Mouse (Mus musculus): ENCODE measurements around the gene Ffar1. TPM values are rescaled to one million over a fixed set of nuclear protein-coding genes. Genes with fewer than 3 reads are reported as not detected.
"Not testable (repeated sequence)": the region's sequence is repeated elsewhere in the genome, so short reads cannot be mapped to it uniquely, and the experiment has no call there.

The Ffar1 gene
- total and polyA plus RNA-seq, 3 experiments, result 0.20 TPM; not detected in 2

- no peaks in the 10 kb centered on the region for H3K79me2 ChIP-seq (replicated peaks; ENCODE audit: control insufficient read depth, insufficient read depth, low read length)
- intact Hi-C loops (cut with DNase I), result no loop called here
Measured at GRCm38 (mm10) chr7:30837277-30837676, 24.1 kb downstream of the Ffar1 start.

GRCm38 (mm10) chr7:30832684-30833083, 28.7 kb downstream of the Ffar1 start:
- H3K4me1 ChIP-seq (ENCODE audit: control insufficient read depth, insufficient read depth, low read length); H3K79me2 ChIP-seq (replicated peaks; ENCODE audit: control insufficient read depth, insufficient read depth, low read length); H3K27ac ChIP-seq; H3K9ac ChIP-seq (ENCODE audit: low read depth, low read length); DNase-seq; H3K36me3 ChIP-seq (ENCODE audit: control insufficient read depth, insufficient read depth, low read length); H3K27me3 ChIP-seq (ENCODE audit: control insufficient read depth, insufficient read depth, low read length); intact Hi-C loops (cut with DNase I); H3K4me3 ChIP-seq: not testable (repeated sequence)
- WGBS, result 19% methylated on average over 7 of the region's 11 CpGs

More at GRCm38 (mm10) chr7:30837277-30837676, 24.1 kb downstream of the Ffar1 start:
- Histone ChIP-seq H3K36me3 (ENCODE audit: control insufficient read depth, insufficient read depth, low read length) (no peaks in the 10 kb centered on the region), H3K4me3 (no peak overlapping the region), H3K4me1 (ENCODE audit: control insufficient read depth, insufficient read depth, low read length) (no peaks in the 10 kb centered on the region), H3K27ac (no peak overlapping the region), H3K27me3 (ENCODE audit: control insufficient read depth, insufficient read depth, low read length) (0 out of 2 replicates have a peak, but pooled peaks cover 1% of the 10 kb centered on the region), H3K9ac (ENCODE audit: low read depth, low read length) (no peak overlapping the region)
- no peak for DNase-seq
- TF ChIP-seq EP300 (IDR thresholded peaks at IDR 0.05; ENCODE audit: insufficient read depth, low read depth, low read length) (no peak), CTCF (IDR thresholded peaks at IDR 0.05) (no peak), POLR2A (IDR thresholded peaks at IDR 0.05; ENCODE audit: insufficient read depth, low read depth, low read length) (no peak)

DNA sequence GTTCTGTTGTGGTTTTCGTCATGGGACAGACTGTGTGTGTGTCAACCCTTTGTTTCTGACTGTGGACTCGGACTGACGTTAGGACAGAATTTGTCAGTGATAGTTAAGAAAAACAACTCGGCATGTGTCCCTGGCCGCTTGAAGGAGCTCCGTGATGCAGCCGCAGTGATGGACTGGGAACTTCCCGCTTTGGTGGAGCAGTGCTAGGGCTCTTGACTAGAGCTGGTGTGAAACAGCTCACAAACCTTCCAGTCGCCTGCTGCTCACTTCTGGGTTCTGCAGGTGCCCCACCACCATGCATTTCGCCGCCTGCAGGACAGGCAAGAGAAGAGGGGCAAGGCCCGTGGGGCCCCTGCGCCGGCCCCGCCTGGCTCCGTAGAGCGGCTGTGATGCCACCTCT, 29.1 kb downstream of the Ffar1 start:
- WGBS, result 48% methylated on average over 17 of the region's 17 CpGs
- H3K36me3 ChIP-seq (ENCODE audit: control insufficient read depth, insufficient read depth, low read length), result no peaks in the 10 kb centered on the region
- H3K27ac ChIP-seq, result no peak overlapping the region
- no peaks in the 10 kb centered on the region for H3K4me1 ChIP-seq (ENCODE audit: control insufficient read depth, insufficient read depth, low read length)
- intact Hi-C loops (cut with DNase I), result no loop called here
- H3K4me3 ChIP-seq, result no peak overlapping the region
- no peak overlapping the region for H3K9ac ChIP-seq (ENCODE audit: low read depth, low read length)
- no peak for DNase-seq
- TF ChIP-seq CTCF (IDR thresholded peaks at IDR 0.05) (no peak), EP300 (IDR thresholded peaks at IDR 0.05; ENCODE audit: insufficient read depth, low read depth, low read length) (no peak), POLR2A (IDR thresholded peaks at IDR 0.05; ENCODE audit: insufficient read depth, low read depth, low read length) (no peak)
- no peaks in the 10 kb centered on the region for H3K27me3 ChIP-seq (ENCODE audit: control insufficient read depth, insufficient read depth, low read length)
- no peaks in the 10 kb centered on the region for H3K79me2 ChIP-seq (replicated peaks; ENCODE audit: control insufficient read depth, insufficient read depth, low read length)

DNA sequence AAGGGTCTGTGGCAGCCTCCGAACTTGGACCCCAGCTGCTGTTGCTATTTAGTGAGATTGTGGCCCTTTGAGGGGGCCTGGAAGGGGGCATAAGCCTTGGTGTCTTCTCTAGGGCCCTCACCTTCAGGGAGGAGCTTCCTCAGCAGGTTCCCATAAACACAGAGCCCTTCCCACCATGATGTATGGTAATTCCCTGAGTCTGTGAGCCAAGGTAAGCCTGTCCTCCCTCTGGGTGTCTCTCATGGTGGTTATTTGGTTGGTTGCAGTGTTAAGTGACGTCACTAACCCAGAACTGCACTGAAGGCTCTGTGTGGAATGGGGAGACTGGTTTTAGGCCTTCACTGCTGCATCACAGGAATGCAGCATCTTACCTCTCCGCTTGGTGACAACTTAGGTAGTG, 31.9 kb downstream of the Ffar1 start:
- no peaks in the 10 kb centered on the region for H3K79me2 ChIP-seq (replicated peaks; ENCODE audit: control insufficient read depth, insufficient read depth, low read length)
- H3K36me3 ChIP-seq (ENCODE audit: control insufficient read depth, insufficient read depth, low read length), result no peaks in the 10 kb centered on the region
- intact Hi-C loops (cut with DNase I), result no loop called here
- no peak overlapping the region for H3K27ac ChIP-seq
- WGBS, result 64% methylated on average over 3 of the region's 3 CpGs
- no peaks in the 10 kb centered on the region for H3K4me1 ChIP-seq (ENCODE audit: control insufficient read depth, insufficient read depth, low read length)
- H3K27me3 ChIP-seq (ENCODE audit: control insufficient read depth, insufficient read depth, low read length), result no peaks in the 10 kb centered on the region
- DNase-seq, result no peak
- TF ChIP-seq POLR2A (IDR thresholded peaks at IDR 0.05; ENCODE audit: insufficient read depth, low read depth, low read length) (no peak), EP300 (IDR thresholded peaks at IDR 0.05; ENCODE audit: insufficient read depth, low read depth, low read length) (no peak), CTCF (IDR thresholded peaks at IDR 0.05) (no peak)
- no peak overlapping the region for H3K9ac ChIP-seq (ENCODE audit: low read depth, low read length)
- H3K4me3 ChIP-seq, result no peak overlapping the region

DNA sequence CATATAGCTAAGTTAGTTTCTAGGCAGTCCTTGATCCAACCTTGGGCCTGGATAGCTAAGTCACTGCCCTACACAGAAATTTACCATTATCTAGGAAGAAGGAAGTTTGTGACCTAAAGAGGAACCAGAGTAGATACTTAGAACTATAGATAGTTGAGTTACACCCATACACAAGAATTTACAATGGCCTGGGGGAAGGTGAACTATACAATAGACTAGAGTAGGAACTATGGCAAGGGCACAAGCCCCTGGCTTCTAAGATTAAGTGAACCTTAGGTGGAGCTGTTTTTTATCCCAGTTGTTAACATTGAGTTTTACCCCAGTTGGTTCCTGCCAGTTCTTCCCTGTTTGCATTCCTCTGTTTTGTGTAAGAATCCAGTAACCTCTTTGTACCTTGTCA, 32.5 kb downstream of the Ffar1 start:
- H3K27ac ChIP-seq; H3K9ac ChIP-seq (ENCODE audit: low read depth, low read length); H3K79me2 ChIP-seq (replicated peaks; ENCODE audit: control insufficient read depth, insufficient read depth, low read length); intact Hi-C loops (cut with DNase I); H3K4me3 ChIP-seq; DNase-seq; H3K4me1 ChIP-seq (ENCODE audit: control insufficient read depth, insufficient read depth, low read length); H3K36me3 ChIP-seq (ENCODE audit: control insufficient read depth, insufficient read depth, low read length); H3K27me3 ChIP-seq (ENCODE audit: control insufficient read depth, insufficient read depth, low read length): not testable (repeated sequence)

GRCm38 (mm10) chr7:30826660-30827059, 34.7 kb downstream of the Ffar1 start:
- H3K27ac ChIP-seq, result no peak overlapping the region
- H3K36me3 ChIP-seq (ENCODE audit: control insufficient read depth, insufficient read depth, low read length), result no peaks in the 10 kb centered on the region
- no peak for TF ChIP-seq CTCF (IDR thresholded peaks at IDR 0.05)
- TF ChIP-seq EP300 (IDR thresholded peaks at IDR 0.05; ENCODE audit: insufficient read depth, low read depth, low read length), result no peak
- no peak for TF ChIP-seq POLR2A (IDR thresholded peaks at IDR 0.05; ENCODE audit: insufficient read depth, low read depth, low read length)
- no peaks in the 10 kb centered on the region for H3K79me2 ChIP-seq (replicated peaks; ENCODE audit: control insufficient read depth, insufficient read depth, low read length)
- no peaks in the 10 kb centered on the region; the same call in 1 of the 2 replicates for H3K27me3 ChIP-seq (ENCODE audit: control insufficient read depth, insufficient read depth, low read length)
- H3K9ac ChIP-seq (ENCODE audit: low read depth, low read length), result no peak overlapping the region
- H3K4me1 ChIP-seq (ENCODE audit: control insufficient read depth, insufficient read depth, low read length), result no peaks in the 10 kb centered on the region
- no peak for DNase-seq
- intact Hi-C loops (cut with DNase I), result no loop called here
- 82% methylated on average over 10 of the region's 10 CpGs for WGBS
- H3K4me3 ChIP-seq, result no peak overlapping the region

DNA sequence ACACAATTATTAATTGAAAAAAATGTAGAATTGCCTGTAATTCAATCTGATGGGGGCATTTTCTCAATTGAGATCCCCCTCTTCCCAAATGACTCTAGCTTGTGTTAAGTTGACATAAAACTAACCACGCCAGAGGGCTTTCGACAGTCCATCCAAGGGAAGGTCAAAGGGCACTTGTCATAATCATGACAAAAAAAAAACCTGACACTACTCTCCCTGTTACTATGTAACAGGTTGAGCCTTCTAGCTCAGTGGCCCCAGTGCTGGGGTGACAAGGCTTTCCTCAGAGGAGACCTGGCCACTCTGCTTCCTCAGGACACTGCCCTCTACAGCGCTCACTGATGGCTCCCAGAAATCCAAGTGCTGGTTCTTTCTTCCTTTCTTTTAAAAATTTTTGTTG, 37.1 kb downstream of the Ffar1 start:
- 85% methylated on average over 3 of the region's 3 CpGs for WGBS
- Histone ChIP-seq H3K9ac (ENCODE audit: low read depth, low read length) (no peak overlapping the region), H3K4me3 (no peak overlapping the region), H3K27ac (no peak overlapping the region), H3K79me2 (replicated peaks; ENCODE audit: control insufficient read depth, insufficient read depth, low read length) (no peaks in the 10 kb centered on the region), H3K36me3 (ENCODE audit: control insufficient read depth, insufficient read depth, low read length) (no peaks in the 10 kb centered on the region), H3K27me3 (ENCODE audit: control insufficient read depth, insufficient read depth, low read length) (no peaks in the 10 kb centered on the region; the same call in 1 of the 2 replicates), H3K4me1 (ENCODE audit: control insufficient read depth, insufficient read depth, low read length) (no peaks in the 10 kb centered on the region)
- TF ChIP-seq EP300 (IDR thresholded peaks at IDR 0.05; ENCODE audit: insufficient read depth, low read depth, low read length) (no peak), CTCF (IDR thresholded peaks at IDR 0.05) (no peak), POLR2A (IDR thresholded peaks at IDR 0.05; ENCODE audit: insufficient read depth, low read depth, low read length) (no peak)
- intact Hi-C loops (cut with DNase I), result no loop called here
- DNase-seq, result no peak

Measured in heart, adult 2 months (tissue).